Mouse (Mus musculus) heart, embryonic 16.5 days (tissue): ENCODE data around the gene Slc23a2. TPM values are rescaled to one million over a fixed set of nuclear protein-coding genes. Genes with fewer than 3 reads are reported as not detected.
A peak's percentile ranks its signal among the peaks of the same experiment; 100 is the strongest.

Experiments
- ATAC-seq: fragments of 200-750 bp; cut with Nextera tagmentation; replicated peaks from 2 replicates; pipeline ENCODE4 v1.8.0; 2017; ENCODE audit warnings: moderate number of reproducible peaks; ENCODE audit not compliant: insufficient read depth, low FRiP score; ENCODE audit errors: extremely low read depth
- H3K27ac ChIP-seq: fragments of 300-500 bp; sonication (generic); 2 replicates; pipeline ENCODE4 v1.5.1; 2014; ENCODE audit warnings: mild to moderate bottlenecking, low read length, control low read depth, moderate library complexity
- H3K27me3 ChIP-seq: fragments of 300-500 bp; sonication (generic); 2 replicates; pipeline ENCODE4 v1.6.1; 2014; ENCODE audit warnings: low read length, mixed read lengths; ENCODE audit not compliant: control insufficient read depth, insufficient read depth
- H3K36me3 ChIP-seq: fragments of 300-500 bp; sonication (generic); 2 replicates; pipeline ENCODE4 v1.6.1; 2014; ENCODE audit not compliant: control insufficient read depth, insufficient read depth
- H3K4me1 ChIP-seq: fragments of 300-500 bp; sonication (generic); 2 replicates; pipeline ENCODE4 v1.6.1; 2014; ENCODE audit warnings: low read length, mixed read lengths; ENCODE audit not compliant: control insufficient read depth, insufficient read depth
- H3K4me2 ChIP-seq: fragments of 300-500 bp; sonication (generic); 2 replicates; pipeline ENCODE4 v1.6.1; 2014; ENCODE audit warnings: low read depth, mild to moderate bottlenecking, control low read depth, low read length
- H3K4me3 ChIP-seq: fragments of 300-500 bp; sonication (generic); 2 replicates; pipeline ENCODE4 v1.5.1; 2014; ENCODE audit warnings: mild to moderate bottlenecking, control low read depth, low read length
- H3K9ac ChIP-seq: fragments of 300-500 bp; sonication (generic); 2 replicates; pipeline ENCODE4 v1.6.1; 2014; ENCODE audit warnings: low read length, control low read depth
- H3K9me3 ChIP-seq: fragments of 300-500 bp; sonication (generic); replicated peaks from 2 replicates; pipeline ENCODE4 v1.6.1; 2016; ENCODE audit warnings: low read length; ENCODE audit not compliant: control insufficient read depth
- WGBS: fragments of 180-500 bp; shearing (Covaris S2); extraction: QIAGEN DNeasy Blood & Tissue Kit; methylation state at CpG from one replicate; pipeline ENCODE4 v1.1.7; 2014; 5-methylcytosine and 5-hydroxymethylcytosine counted together
- polyA plus RNA-seq: library from polyadenylated mRNA; unstranded; fragments of >200 nt; fragmentation: Nextera tagmentation; extraction: Ambion mirVana; gene quantifications from 2 replicates; pipeline ENCODE4 v1.2.1, GENCODE M21; 2015

Gene Slc23a2
- polyA plus RNA-seq, 1 experiment from 2014 or later, result 9.5 TPM

GRCm38 (mm10) chr2:132039894-132040293, 105.0 kb downstream of the Slc23a2 start:
- H3K9me3 ChIP-seq, result no peaks in the 10 kb centered on the region
- H3K9ac ChIP-seq, result no peak overlapping the region
- 54% methylated on average over 7 of the region's 7 CpGs for WGBS
- H3K4me3 ChIP-seq, result no peak overlapping the region
- H3K27ac ChIP-seq, result no peak overlapping the region
- H3K36me3 ChIP-seq, result no peaks in the 10 kb centered on the region
- peaks cover 15% of the 10 kb centered on the region for H3K4me1 ChIP-seq
- no peak for ATAC-seq
- H3K4me2 ChIP-seq, result no peak overlapping the region
- H3K27me3 ChIP-seq, result no peaks in the 10 kb centered on the region

- Histone ChIP-seq H3K4me3 (no peak overlapping the region), H3K4me1 (no peaks in the 10 kb centered on the region), H3K9me3 (no peaks in the 10 kb centered on the region), H3K36me3 (no peaks in the 10 kb centered on the region), H3K9ac (no peak overlapping the region), H3K27ac (no peak overlapping the region), H3K4me2 (no peak overlapping the region), H3K27me3 (no peaks in the 10 kb centered on the region)
- no peak for ATAC-seq
- WGBS, result 68% methylated on average over 5 of the region's 5 CpGs
These were observed 108.6 kb downstream of the Slc23a2 start for GRCm38 (mm10) chr2:132036326-132036725.

- Histone ChIP-seq H3K4me1 (peaks cover 4% of the 10 kb centered on the region), H3K9me3 (no peaks in the 10 kb centered on the region), H3K27me3 (no peaks in the 10 kb centered on the region), H3K36me3 (no peaks in the 10 kb centered on the region), H3K9ac (no peak overlapping the region), H3K27ac (no peak overlapping the region; the same call in 1 of the 2 replicates), H3K4me2 (no peak overlapping the region), H3K4me3 (no peak overlapping the region)
- no peak for ATAC-seq
- 68% methylated on average over 11 of the region's 11 CpGs for WGBS
These were observed 109.5 kb downstream of the Slc23a2 start for GRCm38 (mm10) chr2:132035470-132035835.

- Histone ChIP-seq H3K9me3 (no peaks in the 10 kb centered on the region), H3K9ac (no peak overlapping the region), H3K27ac (no peak overlapping the region; the same call in 1 of the 2 replicates), H3K4me1 (peaks cover 6% of the 10 kb centered on the region), H3K36me3 (no peaks in the 10 kb centered on the region), H3K27me3 (no peaks in the 10 kb centered on the region), H3K4me3 (no peak overlapping the region), H3K4me2 (no peak overlapping the region)
- 70% methylated on average over 4 of the region's 4 CpGs for WGBS
- no peak for ATAC-seq
These were observed 110.1 kb downstream of the Slc23a2 start for GRCm38 (mm10) chr2:132034590-132035469.

- H3K9ac ChIP-seq, result no peak overlapping the region; the same call in 1 of the 2 replicates
- no peaks in the 10 kb centered on the region for H3K36me3 ChIP-seq
- ATAC-seq, result no peak
- no peak overlapping the region for H3K4me2 ChIP-seq
- H3K27ac ChIP-seq, result peak overlapping the region; percentile 67; the same call in 1 of the 2 replicates
- 0 out of 2 replicates have a peak, but pooled peaks cover 5% of the 10 kb centered on the region for H3K27me3 ChIP-seq
- WGBS, result 84% methylated on average over 11 of the region's 11 CpGs
- H3K4me1 ChIP-seq, result peaks cover 13% of the 10 kb centered on the region
- no peaks in the 10 kb centered on the region for H3K9me3 ChIP-seq
- no peak overlapping the region for H3K4me3 ChIP-seq
These were observed 113.4 kb downstream of the Slc23a2 start for GRCm38 (mm10) chr2:132031364-132032095.

- Histone ChIP-seq H3K36me3 (no peaks in the 10 kb centered on the region), H3K9ac (peak overlapping the region; percentile 68), H3K27ac (peak overlapping the region; percentile 67), H3K4me2 (peak overlapping the region; percentile 98), H3K4me3 (peak overlapping the region; percentile 74), H3K9me3 (no peaks in the 10 kb centered on the region), H3K4me1 (peaks cover 13% of the 10 kb centered on the region), H3K27me3 (0 out of 2 replicates have a peak, but pooled peaks cover 5% of the 10 kb centered on the region)
- ATAC-seq, result no peak
- 25% methylated on average over 23 of the region's 23 CpGs for WGBS
These were observed 114.2 kb downstream of the Slc23a2 start for GRCm38 (mm10) chr2:132030418-132031363.

- ATAC-seq, result peak; percentile 87
- Histone ChIP-seq H3K4me1 (peaks cover 14% of the 10 kb centered on the region), H3K4me2 (peak within 1 kb of the TSS; percentile 98), H3K4me3 (peak within 1 kb of the TSS; percentile 74), H3K27me3 (0 out of 2 replicates have a peak, but pooled peaks cover 5% of the 10 kb centered on the region), H3K27ac (peak within 1 kb of the TSS; percentile 79), H3K9ac (peak within 1 kb of the TSS; percentile 80), H3K9me3 (no peaks in the 10 kb centered on the region), H3K36me3 (no peaks in the 10 kb centered on the region)
- 0% methylated on average over 37 of the region's 48 CpGs for WGBS
These were observed 115.1 kb downstream of the Slc23a2 start, which contains the start of gene Rassf2 for GRCm38 (mm10) chr2:132029646-132030417. TSS of gene Rassf2 (minus strand) at chr2:132030258.
